Mouse (Mus musculus) limb, embryonic 15.5 days (tissue): Measurements from ENCODE around the gene Pnmt. TPM values are rescaled to one million over a fixed set of nuclear protein-coding genes. Genes with fewer than 3 reads are reported as not detected.
A peak's percentile ranks its signal among the peaks of the same experiment; 100 is the strongest.

Source experiments
- ATAC-seq: fragments of 200-750 bp; cut with Nextera tagmentation; 2 replicates; pipeline ENCODE4 v1.8.0; 2017; ENCODE audit warnings: low read depth, moderate TSS enrichment; ENCODE audit not compliant: insufficient number of reproducible peaks, low FRiP score, low TSS enrichment
- H3K27ac ChIP-seq: fragments of 300-500 bp; sonication (generic); 2 replicates; pipeline ENCODE4 v1.5.1; 2015; ENCODE audit warnings: moderate library complexity, mild to moderate bottlenecking, inconsistent platforms
- H3K27me3 ChIP-seq: fragments of 300-500 bp; sonication (generic); 2 replicates; pipeline ENCODE4 v1.6.1; 2015; ENCODE audit warnings: inconsistent platforms
- H3K36me3 ChIP-seq: fragments of 300-500 bp; sonication (generic); 2 replicates; pipeline ENCODE4 v1.6.1; 2015; ENCODE audit warnings: inconsistent platforms
- H3K4me1 ChIP-seq: fragments of 300-500 bp; sonication (generic); 2 replicates; pipeline ENCODE4 v1.6.1; 2015; ENCODE audit warnings: inconsistent platforms
- H3K4me2 ChIP-seq: fragments of 300-500 bp; sonication (generic); 2 replicates; pipeline ENCODE4 v1.6.1; 2015; ENCODE audit warnings: mild to moderate bottlenecking, inconsistent platforms
- H3K4me3 ChIP-seq: fragments of 300-500 bp; sonication (generic); 2 replicates; pipeline ENCODE4 v1.5.1; 2015; ENCODE audit warnings: mild to moderate bottlenecking, inconsistent platforms
- H3K9ac ChIP-seq: fragments of 300-500 bp; sonication (generic); 2 replicates; pipeline ENCODE4 v1.6.1; 2015; ENCODE audit warnings: inconsistent platforms
- H3K9me3 ChIP-seq: fragments of 300-500 bp; sonication (generic); 2 replicates; pipeline ENCODE4 v1.6.1; 2016; ENCODE audit warnings: inconsistent platforms
- WGBS: fragments of 180-500 bp; shearing (Covaris S2); methylation state at CpG from one replicate; pipeline ENCODE4 v1.1.7; 2015; 5-methylcytosine and 5-hydroxymethylcytosine counted together
- polyA plus RNA-seq: library from polyadenylated mRNA; unstranded; fragments of >200 nt; fragmentation: Nextera tagmentation; extraction: Ambion mirVana; gene quantifications from 2 replicates; pipeline ENCODE4 v1.2.1, GENCODE M21; 2015

Pnmt gene
- polyA plus RNA-seq, 1 experiment from 2014 or later: 1.6 TPM

- peaks cover 25% of the 10 kb centered on the region for H3K4me1 ChIP-seq
- peaks cover 82% of the 10 kb centered on the region for H3K27me3 ChIP-seq
- WGBS: 72% methylated on average over 10 of the region's 10 CpGs
- no peak overlapping the region for H3K27ac ChIP-seq
- H3K36me3 ChIP-seq: no peaks in the 10 kb centered on the region
- no peak for ATAC-seq
- H3K9me3 ChIP-seq: no peaks in the 10 kb centered on the region
- H3K4me3 ChIP-seq: no peak overlapping the region
- no peak overlapping the region for H3K9ac ChIP-seq
- no peak overlapping the region for H3K4me2 ChIP-seq
Observed at GRCm38 (mm10) chr11:98388282-98388681, 2.0 kb downstream of the Pnmt start.

DNA sequence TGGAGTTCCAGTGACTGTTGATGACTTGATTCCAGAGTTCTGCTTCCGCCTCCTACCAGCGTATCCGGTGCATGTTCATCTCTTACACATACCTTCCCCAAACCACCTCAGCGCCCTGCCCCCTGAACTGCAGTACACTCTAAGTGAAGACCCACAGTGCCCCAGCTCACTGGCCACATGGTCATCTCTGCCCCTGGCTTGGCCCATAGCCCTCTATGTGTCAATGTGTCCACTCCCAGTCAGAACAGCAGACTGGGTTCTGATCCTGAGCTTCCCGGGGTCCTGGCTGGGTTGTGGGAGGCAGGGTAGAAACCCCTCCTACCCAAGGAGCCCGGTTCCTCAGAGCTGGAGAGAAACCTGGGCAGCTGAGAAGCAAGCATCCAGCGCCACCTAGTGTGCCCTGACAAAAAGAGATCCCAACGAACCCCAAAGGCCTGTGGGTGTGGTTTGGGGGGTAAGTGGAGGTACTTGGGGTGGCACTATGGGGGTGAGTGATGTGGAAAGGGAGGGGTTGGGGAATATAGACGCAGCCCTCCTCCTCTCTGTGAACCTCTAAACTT is 3.1 kb downstream of the Pnmt start:
- no peak overlapping the region for H3K4me3 ChIP-seq
- H3K36me3 ChIP-seq: no peaks in the 10 kb centered on the region
- no peak overlapping the region for H3K4me2 ChIP-seq
- H3K4me1 ChIP-seq: peaks cover 31% of the 10 kb centered on the region
- 21% methylated on average over 9 of the region's 9 CpGs for WGBS
- H3K27ac ChIP-seq: no peak overlapping the region
- H3K9ac ChIP-seq: no peak overlapping the region
- no peak for ATAC-seq
- peaks cover 72% of the 10 kb centered on the region for H3K27me3 ChIP-seq
- H3K9me3 ChIP-seq: no peaks in the 10 kb centered on the region

- WGBS: 67% methylated on average over 11 of the region's 12 CpGs
- Histone ChIP-seq H3K27ac (0 out of 2 replicates have a peak overlapping the region, but pooled peaks have one; percentile 35), H3K4me1 (peaks cover 38% of the 10 kb centered on the region), H3K4me2 (no peak overlapping the region), H3K36me3 (no peaks in the 10 kb centered on the region), H3K27me3 (peaks cover 63% of the 10 kb centered on the region), H3K9ac (no peak overlapping the region), H3K9me3 (no peaks in the 10 kb centered on the region), H3K4me3 (no peak overlapping the region)
- no peak for ATAC-seq
Observed at GRCm38 (mm10) chr11:98390141-98390540, 3.9 kb downstream of the Pnmt start.

DNA sequence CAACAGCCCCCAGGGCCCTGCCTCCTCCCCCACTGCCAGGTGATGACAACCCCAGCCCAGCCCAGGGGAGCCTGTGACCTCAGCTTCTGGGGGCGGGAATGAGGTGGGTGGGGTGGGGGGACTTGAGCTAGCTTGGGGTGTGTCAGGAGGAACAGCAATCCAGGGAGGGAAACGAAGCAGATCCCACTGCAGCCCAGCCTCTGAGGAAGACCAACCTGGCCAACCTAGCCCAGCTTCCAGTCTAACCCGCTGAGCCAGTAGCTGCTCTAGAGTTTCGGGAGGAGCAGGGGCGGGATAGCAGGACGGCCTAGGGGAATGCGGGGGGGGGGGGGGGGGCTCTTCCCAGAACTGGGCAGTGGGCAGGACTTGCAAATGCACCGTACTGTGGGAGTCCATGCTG is 5.8 kb downstream of the Pnmt start:
- Histone ChIP-seq H3K4me1 (peaks cover 35% of the 10 kb centered on the region), H3K27ac (peak overlapping the region; percentile 78), H3K4me3 (no peak overlapping the region), H3K9me3 (no peaks in the 10 kb centered on the region), H3K4me2 (0 out of 2 replicates have a peak overlapping the region, but pooled peaks have one; percentile 7), H3K36me3 (peaks cover 6% of the 10 kb centered on the region; the same call in 1 of the 2 replicates), H3K27me3 (peaks cover 44% of the 10 kb centered on the region), H3K9ac (no peak overlapping the region)
- no peak for ATAC-seq
- WGBS: 18% methylated on average over 7 of the region's 8 CpGs

DNA sequence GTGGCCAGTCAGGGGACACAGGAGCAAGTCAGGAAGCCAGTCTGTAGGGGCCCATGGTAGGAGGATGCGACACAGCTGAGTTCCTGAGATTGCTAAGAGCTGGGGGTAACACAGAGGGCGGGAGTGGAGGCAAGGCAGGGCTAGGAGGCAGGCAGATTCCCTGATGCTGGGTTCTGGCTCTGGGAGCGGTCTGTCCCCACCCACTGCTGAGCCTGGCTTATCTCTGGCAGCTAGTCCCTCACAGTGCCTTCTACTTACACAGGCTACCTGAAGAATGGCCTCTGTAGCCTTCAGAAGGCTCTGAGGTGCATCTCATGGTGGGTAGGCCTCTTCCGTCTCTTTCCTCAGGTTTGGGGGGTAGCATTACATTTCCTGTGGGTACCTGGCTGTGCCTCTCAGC is 6.4 kb downstream of the Pnmt start:
- Histone ChIP-seq H3K9ac (no peak overlapping the region), H3K27me3 (peaks cover 38% of the 10 kb centered on the region), H3K4me3 (no peak overlapping the region), H3K27ac (peak overlapping the region; percentile 78), H3K9me3 (no peaks in the 10 kb centered on the region), H3K36me3 (peaks cover 8% of the 10 kb centered on the region), H3K4me2 (no peak overlapping the region), H3K4me1 (peaks cover 33% of the 10 kb centered on the region)
- WGBS: 42% methylated on average over 4 of the region's 4 CpGs
- no peak for ATAC-seq

- peaks cover 32% of the 10 kb centered on the region for H3K27me3 ChIP-seq
- WGBS: 74% methylated on average over 6 of the region's 6 CpGs
- no peak for ATAC-seq
Observed at GRCm38 (mm10) chr11:98393317-98393716, 7.1 kb downstream of the Pnmt start.

GRCm38 (mm10) chr11:98394301-98394700 is 8.1 kb downstream of the Pnmt start:
- no peak overlapping the region for H3K9ac ChIP-seq
- peaks cover 10% of the 10 kb centered on the region for H3K36me3 ChIP-seq
- no peak for ATAC-seq
- 44% methylated on average over 6 of the region's 6 CpGs for WGBS
- peaks cover 29% of the 10 kb centered on the region for H3K4me1 ChIP-seq
- H3K9me3 ChIP-seq: no peaks in the 10 kb centered on the region
- H3K4me3 ChIP-seq: no peak overlapping the region
- H3K4me2 ChIP-seq: no peak overlapping the region
- H3K27me3 ChIP-seq: peaks cover 22% of the 10 kb centered on the region
- peak overlapping the region; percentile 78; the same call in 1 of the 2 replicates for H3K27ac ChIP-seq

More at GRCm38 (mm10) chr11:98393317-98393716, 7.1 kb downstream of the Pnmt start:
- Histone ChIP-seq H3K4me3 (no peak overlapping the region), H3K27ac (peak overlapping the region; percentile 78), H3K36me3 (peaks cover 8% of the 10 kb centered on the region), H3K9me3 (no peaks in the 10 kb centered on the region), H3K9ac (no peak overlapping the region), H3K4me1 (peaks cover 33% of the 10 kb centered on the region), H3K4me2 (no peak overlapping the region)

DNA sequence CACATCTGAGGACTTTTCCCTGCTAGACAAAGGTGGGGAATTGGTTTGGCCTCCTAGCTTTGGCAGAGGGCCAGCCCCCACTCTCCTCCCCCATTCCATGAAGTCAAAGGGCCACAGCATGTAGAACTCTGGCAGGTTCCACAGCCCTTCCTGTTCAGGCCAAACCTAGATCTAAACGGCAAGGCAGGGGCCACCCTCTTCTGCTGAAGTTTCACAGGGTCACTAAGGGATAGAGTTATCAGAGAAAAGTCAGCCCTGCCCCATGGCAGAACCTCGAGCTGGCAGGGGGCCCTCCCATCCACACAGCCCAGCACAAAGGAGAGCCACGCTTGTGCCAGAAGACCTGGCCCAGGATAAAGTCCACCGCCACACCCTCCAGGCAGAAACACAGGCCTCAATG is 8.8 kb downstream of the Pnmt start:
- H3K4me1 ChIP-seq: peaks cover 35% of the 10 kb centered on the region
- no peak for ATAC-seq
- H3K9me3 ChIP-seq: no peaks in the 10 kb centered on the region

DNA sequence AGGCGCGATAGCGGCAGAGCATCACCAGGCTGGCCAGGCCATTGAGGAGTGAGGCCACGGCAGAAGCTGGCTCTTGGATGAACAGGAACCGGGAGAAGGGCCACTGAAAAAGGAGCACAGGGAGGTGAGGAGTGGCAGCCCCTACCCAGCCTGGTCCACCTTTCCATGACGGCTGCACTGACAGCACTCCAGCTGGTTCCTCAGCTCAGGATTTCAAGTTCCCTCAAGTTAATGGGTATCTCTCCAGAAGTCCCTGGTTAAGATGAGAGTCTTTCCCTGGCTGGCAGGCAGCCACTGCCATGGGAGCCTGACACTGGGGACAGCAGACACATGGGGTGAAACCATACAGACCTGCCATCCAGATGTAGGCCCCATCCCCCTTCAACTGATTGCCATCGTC is 11.7 kb downstream of the Pnmt start:
- 90% methylated on average over 7 of the region's 7 CpGs for WGBS
- Histone ChIP-seq H3K9ac (no peak overlapping the region), H3K4me2 (no peak overlapping the region), H3K27ac (no peak overlapping the region), H3K4me1 (peaks cover 31% of the 10 kb centered on the region), H3K27me3 (no peaks in the 10 kb centered on the region), H3K4me3 (no peak overlapping the region), H3K36me3 (peaks cover 10% of the 10 kb centered on the region), H3K9me3 (no peaks in the 10 kb centered on the region)
- ATAC-seq: no peak

More for the DNA sequence above, 8.8 kb downstream of the Pnmt start:
- WGBS: 55% methylated on average over 4 of the region's 4 CpGs
- Histone ChIP-seq H3K27ac (peak overlapping the region; percentile 28), H3K4me3 (no peak overlapping the region), H3K36me3 (peaks cover 10% of the 10 kb centered on the region), H3K27me3 (peaks cover 19% of the 10 kb centered on the region), H3K4me2 (no peak overlapping the region), H3K9ac (no peak overlapping the region)

DNA sequence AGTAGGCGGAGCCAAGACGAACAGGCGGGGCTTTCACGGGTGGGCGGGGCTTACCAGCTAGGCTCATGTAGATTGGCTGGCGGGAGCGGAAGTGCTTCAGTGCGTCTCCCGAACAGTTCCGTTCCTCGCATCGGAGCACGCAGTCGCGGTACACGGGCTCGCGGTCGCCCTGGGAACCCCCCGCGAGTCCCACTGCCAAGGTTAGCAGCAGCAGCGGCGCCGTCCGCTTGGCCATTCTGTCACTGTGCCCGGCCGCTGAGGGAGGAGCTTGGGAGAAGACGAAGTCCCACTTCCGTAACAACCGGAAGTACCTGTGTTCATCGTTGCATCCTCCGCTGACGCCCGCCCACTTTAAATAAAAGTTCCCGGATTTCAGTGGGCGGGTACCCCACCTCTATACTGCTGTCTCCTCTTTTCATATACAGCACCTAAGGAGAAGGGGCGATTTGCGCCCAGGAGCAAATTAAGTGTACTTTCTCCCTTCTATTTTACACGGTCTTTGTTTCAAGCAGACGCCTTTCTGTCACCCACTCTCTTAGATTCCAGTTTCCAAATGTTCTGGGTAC is 14.0 kb downstream of the Pnmt start, which contains the start of gene Pgap3:
Pgap3 (minus strand) TSS at position 330 of the 566 bp plus-strand sequence.
- peak; percentile 88 for ATAC-seq

GRCm38 (mm10) chr11:98400816-98401215 is 14.6 kb downstream of the Pnmt start:
- ATAC-seq: no peak
- peak overlapping the region; percentile 97 for H3K27ac ChIP-seq

More for the DNA sequence above, 14.0 kb downstream of the Pnmt start, which contains the start of gene Pgap3:
- Histone ChIP-seq H3K27ac (peak within 1 kb of the TSS; percentile 97), H3K27me3 (no peaks in the 10 kb centered on the region), H3K4me3 (peak within 1 kb of the TSS; percentile 79), H3K4me2 (peak within 1 kb of the TSS; percentile 67), H3K4me1 (peaks cover 13% of the 10 kb centered on the region), H3K36me3 (peaks cover 10% of the 10 kb centered on the region), H3K9ac (peak within 1 kb of the TSS; percentile 63), H3K9me3 (no peaks in the 10 kb centered on the region)
- WGBS: under 1% methylated on average over 40 of the region's 40 CpGs

GRCm38 (mm10) chr11:98406621-98407020 is 20.4 kb downstream of the Pnmt start:
- peaks cover 19% of the 10 kb centered on the region for H3K4me1 ChIP-seq
- ATAC-seq: no peak
- 62% methylated on average over 6 of the region's 6 CpGs for WGBS
- H3K36me3 ChIP-seq: no peaks in the 10 kb centered on the region
- H3K9ac ChIP-seq: no peak overlapping the region
- H3K9me3 ChIP-seq: no peaks in the 10 kb centered on the region
- no peak overlapping the region for H3K4me2 ChIP-seq
- no peak overlapping the region for H3K27ac ChIP-seq
- H3K4me3 ChIP-seq: no peak overlapping the region
- no peaks in the 10 kb centered on the region for H3K27me3 ChIP-seq

More at GRCm38 (mm10) chr11:98400816-98401215, 14.6 kb downstream of the Pnmt start:
- Histone ChIP-seq H3K9me3 (no peaks in the 10 kb centered on the region), H3K27me3 (no peaks in the 10 kb centered on the region), H3K4me3 (peak overlapping the region; percentile 79), H3K4me2 (peak overlapping the region; percentile 67), H3K9ac (0 out of 2 replicates have a peak overlapping the region, but pooled peaks have one; percentile 63), H3K4me1 (peaks cover 12% of the 10 kb centered on the region), H3K36me3 (peaks cover 10% of the 10 kb centered on the region)
- WGBS: 58% methylated on average over 3 of the region's 3 CpGs
